Mouse (Mus musculus): Measurements from ENCODE around the gene Cldn20. TPM values are rescaled to one million over a fixed set of nuclear protein-coding genes. Genes with fewer than 3 reads are reported as not detected.

Cldn20 gene
- polyA plus RNA-seq (2012; rRNA removed) = 0.08 and 0.09 TPM in 2 replicates

DNA sequence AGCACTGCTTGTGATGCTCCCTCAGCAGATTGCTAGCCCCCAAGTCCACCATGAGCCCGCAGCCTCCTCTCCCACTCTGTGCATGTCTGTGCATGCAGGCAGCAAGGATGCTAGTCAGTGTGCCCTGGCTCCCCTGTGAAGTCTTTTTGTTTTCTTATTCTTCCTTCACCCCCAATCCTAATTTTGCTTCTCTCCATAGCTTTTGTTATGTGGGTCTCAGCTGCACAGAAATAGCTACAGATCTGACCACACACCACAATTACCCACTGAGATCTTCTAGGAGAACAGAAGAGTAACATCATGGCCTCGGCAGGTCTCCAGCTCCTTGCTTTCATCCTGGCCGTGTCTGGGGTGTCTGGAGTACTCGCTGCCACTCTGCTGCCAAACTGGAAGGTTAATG is at the start of gene Cldn20:
Cldn20 (plus strand) TSS at position 301 of the 400 bp plus-strand sequence.

DNA sequence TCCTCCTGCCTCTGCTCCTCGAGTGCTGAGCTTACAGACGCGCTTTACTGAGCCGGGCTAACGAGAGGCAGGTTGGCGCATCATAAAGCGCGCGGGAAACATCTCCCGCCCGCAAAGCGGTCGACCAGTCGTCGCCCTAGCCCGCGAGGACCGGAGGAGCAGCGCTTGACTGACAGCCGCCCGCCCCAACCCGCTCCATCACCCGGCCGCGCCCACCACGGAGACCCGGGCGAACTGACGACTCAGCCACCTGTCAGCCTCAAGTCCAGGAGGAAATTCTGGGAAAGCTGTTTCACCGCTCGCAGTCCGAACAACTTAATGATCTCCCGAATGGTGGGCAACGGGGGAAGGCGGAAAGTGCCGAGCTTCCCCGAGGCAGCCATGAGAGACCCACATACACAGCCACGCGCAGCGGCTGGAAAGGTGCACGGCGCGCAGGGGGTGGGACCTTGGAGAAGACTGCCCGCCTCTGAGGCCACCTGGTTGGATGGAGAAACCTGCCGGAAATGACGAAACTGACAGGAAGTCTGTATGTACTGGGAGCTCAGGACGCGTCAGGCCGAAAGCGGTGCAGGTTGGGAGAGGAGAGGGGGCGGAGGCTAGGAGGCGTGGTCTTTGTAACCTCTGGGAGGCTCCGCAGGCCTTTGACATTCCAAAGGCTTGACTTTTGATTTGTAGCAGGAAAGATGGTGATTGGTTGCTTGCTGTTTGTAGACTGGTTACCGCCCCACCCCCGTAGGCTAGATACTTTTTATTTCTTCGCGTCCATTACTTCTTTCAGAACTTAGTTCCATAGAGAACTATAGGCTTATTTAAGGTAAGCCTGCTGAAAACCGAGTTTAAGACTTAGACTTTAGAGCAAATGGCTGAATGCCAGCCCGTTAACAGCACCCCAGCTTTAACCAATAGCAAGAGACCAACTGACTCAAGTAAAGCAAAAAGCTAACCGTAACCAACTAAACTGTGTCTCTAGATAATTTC is 25.3 kb downstream of the Cldn20 start, which contains the start of gene Tfb1m:
Tfb1m (minus strand) TSS at position 451 of the 981 bp plus-strand sequence.

Other genes starting within 250 kb of the Cldn20 start
- gene Tiam2, start 206.0 kb upstream of the Cldn20 start, polyA plus RNA-seq (2012; rRNA removed) = 0.36 and 0.37 TPM in 2 replicates
- gene Tfb1m, start 25.2 kb downstream of the Cldn20 start, polyA plus RNA-seq (2012; rRNA removed) = 9.4 and 11.1 TPM in 2 replicates
- not detected in 2 replicates for gene Nox3, start 163.7 kb downstream of the Cldn20 start, polyA plus RNA-seq (2012; rRNA removed)

All from liver, embryonic 14 days (tissue).